Mouse (Mus musculus) bone marrow, adult 2 months (tissue): ENCODE measurements around the gene Gpx2. TPM values are rescaled to one million over a fixed set of nuclear protein-coding genes. Genes with fewer than 3 reads are reported as not detected.

Experiments used
- H3K27ac ChIP-seq: fragments of 200-500 bp; 2 replicates; pipeline ENCODE4 v1.5.1; 2012; ENCODE audit warnings: low read depth, mild to moderate bottlenecking, control low read depth, inconsistent platforms, low read length; ENCODE audit not compliant: control insufficient read depth, poor library complexity, insufficient read depth
- H3K4me1 ChIP-seq: fragments of 200-500 bp; 2 replicates; pipeline ENCODE4 v1.6.1; 2011; ENCODE audit warnings: low read length; ENCODE audit not compliant: control insufficient read depth, insufficient read depth
- H3K4me3 ChIP-seq: fragments of 200-500 bp; replicated peaks from 2 replicates; pipeline ENCODE3; 2011; ENCODE audit warnings: mild to moderate bottlenecking, low read depth, low read length, control low read depth; ENCODE audit not compliant: control insufficient read depth
- CTCF ChIP-seq: fragments of 200-500 bp; IDR thresholded peaks from 2 replicates; pipeline ENCODE4 v1.5.1; 2011; ENCODE audit warnings: low read length, control low read depth; ENCODE audit not compliant: control insufficient read depth, insufficient read depth
- POLR2A ChIP-seq: fragments of 200-500 bp; IDR thresholded peaks from 2 replicates; pipeline ENCODE4 v1.6.1; 2011; ENCODE audit warnings: low read depth, mild to moderate bottlenecking, control low read depth, low read length, borderline replicate concordance; ENCODE audit not compliant: control insufficient read depth
- WGBS: fragments of 180-500 bp; shearing (Covaris S2); methylation state at CpG from one replicate; pipeline ENCODE4 v1.1.7; 2018; 5-methylcytosine and 5-hydroxymethylcytosine counted together
- polyA plus RNA-seq: library from polyadenylated mRNA; stranded (reverse); fragments of >200 nt; gene quantifications from 2 replicates; pipeline ENCODE4 v1.2.4, GENCODE M21; 2011; ENCODE audit warnings: low replicate concordance; ENCODE audit not compliant: missing spikeins, insufficient read depth, insufficient read length

The Gpx2 gene
- polyA plus RNA-seq, 1 experiment, result 1.6 TPM

- 57% methylated on average over 2 of the region's 2 CpGs for WGBS
- Histone ChIP-seq H3K4me1 (peaks cover 1% of the 10 kb centered on the region; the same call in 1 of the 2 replicates), H3K27ac (no peak overlapping the region), H3K4me3 (no peak overlapping the region)
- no peak for TF ChIP-seq POLR2A
- no peak for TF ChIP-seq CTCF
Observed at GRCm38 (mm10) chr12:76814120-76814519, 18.8 kb upstream of the Gpx2 start.

- no peak overlapping the region for H3K4me3 ChIP-seq
- 20% methylated on average over 10 of the region's 10 CpGs for WGBS
- H3K27ac ChIP-seq, result no peak overlapping the region
- H3K4me1 ChIP-seq, result peaks cover 1% of the 10 kb centered on the region; the same call in 1 of the 2 replicates
- TF ChIP-seq CTCF, result no peak
- no peak for TF ChIP-seq POLR2A
Observed at GRCm38 (mm10) chr12:76813543-76813942, 18.2 kb upstream of the Gpx2 start.

GRCm38 (mm10) chr12:76811006-76811405 lies 15.7 kb upstream of the Gpx2 start:
- Histone ChIP-seq H3K4me3 (no peak overlapping the region), H3K27ac (no peak overlapping the region), H3K4me1 (peaks cover 1% of the 10 kb centered on the region; the same call in 1 of the 2 replicates)
- TF ChIP-seq POLR2A, result no peak
- no peak for TF ChIP-seq CTCF
- WGBS, result 82% methylated on average over 4 of the region's 4 CpGs

- no peak for TF ChIP-seq POLR2A
- TF ChIP-seq CTCF, result no peak
- Histone ChIP-seq H3K4me1 (peaks cover 1% of the 10 kb centered on the region; the same call in 1 of the 2 replicates), H3K27ac (no peak overlapping the region), H3K4me3 (no peak overlapping the region)
- WGBS, result 76% methylated on average over 5 of the region's 5 CpGs
Observed at GRCm38 (mm10) chr12:76810491-76810890, 15.1 kb upstream of the Gpx2 start.

- H3K4me3 ChIP-seq, result no peak overlapping the region
- H3K4me1 ChIP-seq, result no peaks in the 10 kb centered on the region; the same call in 1 of the 2 replicates
- H3K27ac ChIP-seq, result no peak overlapping the region
- 74% methylated on average over 10 of the region's 10 CpGs for WGBS
- TF ChIP-seq CTCF (no peak), POLR2A (no peak)
Observed at GRCm38 (mm10) chr12:76807796-76808195, 12.4 kb upstream of the Gpx2 start.

- no peak overlapping the region for H3K27ac ChIP-seq
- 86% methylated on average over 10 of the region's 10 CpGs for WGBS
Observed at GRCm38 (mm10) chr12:76805056-76805811, 9.9 kb upstream of the Gpx2 start.

GRCm38 (mm10) chr12:76803700-76804252 lies 8.4 kb upstream of the Gpx2 start:
- TF ChIP-seq CTCF, result peak; percentile 39; the same call in 1 of the 2 replicates
- TF ChIP-seq POLR2A, result no peak
- H3K27ac ChIP-seq, result no peak overlapping the region
- no peak overlapping the region for H3K4me3 ChIP-seq
- 55% methylated on average over 7 of the region's 7 CpGs for WGBS
- H3K4me1 ChIP-seq, result no peaks in the 10 kb centered on the region

More at GRCm38 (mm10) chr12:76805056-76805811, 9.9 kb upstream of the Gpx2 start:
- no peak overlapping the region for H3K4me3 ChIP-seq
- H3K4me1 ChIP-seq, result no peaks in the 10 kb centered on the region; the same call in 1 of the 2 replicates
- TF ChIP-seq POLR2A (no peak), CTCF (no peak)

- H3K27ac ChIP-seq, result no peak overlapping the region
- TF ChIP-seq CTCF (no peak), POLR2A (no peak)
- WGBS, result 92% methylated on average over 10 of the region's 10 CpGs
- no peaks in the 10 kb centered on the region for H3K4me1 ChIP-seq
- H3K4me3 ChIP-seq, result no peak overlapping the region
Observed at GRCm38 (mm10) chr12:76803028-76803427, 7.7 kb upstream of the Gpx2 start.
